Mouse (Mus musculus) intestine, embryonic 16.5 days (tissue): ENCODE measurements around the gene Maats1. TPM values are rescaled to one million over a fixed set of nuclear protein-coding genes. Genes with fewer than 3 reads are reported as not detected.

Experiments used
- ATAC-seq: fragments of 200-750 bp; cut with Nextera tagmentation; 2 replicates; pipeline ENCODE4 v1.8.0; 2017; ENCODE audit warnings: moderate TSS enrichment, moderate library complexity
- H3K27ac ChIP-seq: fragments of 300-500 bp; sonication (generic); 2 replicates; pipeline ENCODE4 v1.5.1; 2014; ENCODE audit warnings: mild to moderate bottlenecking, low read length
- H3K27me3 ChIP-seq: fragments of 300-500 bp; sonication (generic); replicated peaks from 2 replicates; pipeline ENCODE4 v1.6.1; 2014; ENCODE audit warnings: low read length, control low read depth, mixed read lengths; ENCODE audit not compliant: control insufficient read depth, insufficient read depth
- H3K36me3 ChIP-seq: fragments of 300-500 bp; sonication (generic); 2 replicates; pipeline ENCODE4 v1.6.1; 2014; ENCODE audit warnings: low read length, control low read depth; ENCODE audit not compliant: control insufficient read depth, insufficient read depth
- H3K4me1 ChIP-seq: fragments of 300-500 bp; sonication (generic); 2 replicates; pipeline ENCODE4 v1.6.1; 2014; ENCODE audit warnings: low read length, control low read depth, mixed read lengths; ENCODE audit not compliant: control insufficient read depth, insufficient read depth
- H3K4me2 ChIP-seq: fragments of 300-500 bp; sonication (generic); 2 replicates; pipeline ENCODE4 v1.6.1; 2014; ENCODE audit warnings: low read depth, low read length, control low read depth
- H3K4me3 ChIP-seq: fragments of 300-500 bp; sonication (generic); 2 replicates; pipeline ENCODE4 v1.5.1; 2014; ENCODE audit warnings: mild to moderate bottlenecking, low read length
- H3K9ac ChIP-seq: fragments of 300-500 bp; sonication (generic); 2 replicates; pipeline ENCODE4 v1.6.1; 2014; ENCODE audit warnings: low read depth, low read length
- H3K9me3 ChIP-seq: fragments of 300-500 bp; sonication (generic); 2 replicates; pipeline ENCODE4 v1.6.1; 2016; ENCODE audit warnings: low read length, control low read depth; ENCODE audit not compliant: control insufficient read depth
- WGBS: fragments of 180-500 bp; shearing (Covaris S2); extraction: QIAGEN DNeasy Blood & Tissue Kit; methylation state at CpG from one replicate; pipeline ENCODE4 v1.1.7; 2014; 5-methylcytosine and 5-hydroxymethylcytosine counted together
- polyA plus RNA-seq: library from polyadenylated mRNA; unstranded; fragments of >200 nt; fragmentation: Nextera tagmentation; extraction: Ambion mirVana; gene quantifications from 2 replicates; pipeline ENCODE4 v1.2.1, GENCODE M21; 2015

Gene Maats1
- polyA plus RNA-seq, 1 experiment from 2014 or later, result 0.18 TPM

DNA sequence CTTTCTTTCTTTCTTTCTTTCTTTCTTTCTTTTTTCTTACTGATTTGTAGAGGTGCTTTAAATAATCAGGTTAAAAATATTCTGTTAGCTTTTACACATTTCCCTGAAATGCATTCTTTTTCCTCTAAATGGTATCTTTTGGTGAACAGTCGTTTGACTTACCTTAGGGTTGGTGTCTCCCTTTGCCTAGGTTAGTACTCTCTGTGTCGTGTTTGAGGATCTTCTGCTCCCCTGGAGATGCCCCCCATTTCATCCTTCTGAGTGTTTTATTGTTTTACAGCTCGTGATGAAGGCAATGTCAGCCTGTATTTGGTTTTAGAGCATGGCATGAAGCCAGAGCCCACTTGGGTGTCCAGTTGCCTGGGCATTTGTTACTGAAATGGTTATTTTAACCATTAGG, 37.5 kb upstream of the Maats1 start:
- no peak for ATAC-seq
- H3K27me3 ChIP-seq, result no peaks in the 10 kb centered on the region
- H3K9me3 ChIP-seq, result no peaks in the 10 kb centered on the region
- H3K4me3 ChIP-seq, result no peak overlapping the region
- H3K36me3 ChIP-seq, result no peaks in the 10 kb centered on the region
- no peak overlapping the region for H3K9ac ChIP-seq
- H3K4me2 ChIP-seq, result no peak overlapping the region
- no peak overlapping the region for H3K27ac ChIP-seq
- 0 out of 2 replicates have a peak, but pooled peaks cover 14% of the 10 kb centered on the region for H3K4me1 ChIP-seq
- 25% methylated on average over 3 of the region's 3 CpGs for WGBS

GRCm38 (mm10) chr16:38379088-38379487, 37.1 kb upstream of the Maats1 start:
- 27% methylated on average over 6 of the region's 6 CpGs for WGBS
- peak; percentile 62 for ATAC-seq
- Histone ChIP-seq H3K9me3 (no peaks in the 10 kb centered on the region), H3K4me2 (no peak overlapping the region), H3K4me3 (no peak overlapping the region), H3K27ac (no peak overlapping the region), H3K9ac (no peak overlapping the region), H3K4me1 (0 out of 2 replicates have a peak, but pooled peaks cover 14% of the 10 kb centered on the region), H3K36me3 (no peaks in the 10 kb centered on the region), H3K27me3 (no peaks in the 10 kb centered on the region)

DNA sequence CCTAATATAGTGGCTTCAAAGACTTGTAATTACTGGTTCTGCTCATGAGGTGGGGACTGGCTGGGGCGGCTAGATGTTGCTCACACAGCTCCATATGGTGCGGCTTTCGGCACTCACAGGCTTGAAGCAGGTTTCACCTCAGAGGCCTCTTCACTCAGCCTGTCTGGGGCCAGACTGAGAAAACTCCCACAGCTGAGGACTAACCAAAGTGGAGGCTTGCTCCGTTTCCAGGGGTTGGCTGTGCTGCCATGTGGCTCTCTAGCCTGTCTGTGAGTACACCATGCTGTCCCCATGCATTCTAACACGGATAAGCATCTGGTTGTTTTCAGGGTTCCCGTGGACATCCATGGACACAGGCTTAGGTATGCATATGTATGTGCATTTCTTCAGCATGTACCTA, 36.6 kb upstream of the Maats1 start:
- Histone ChIP-seq H3K27me3 (no peaks in the 10 kb centered on the region), H3K9ac (no peak overlapping the region)
- peak; percentile 43; the same call in 1 of the 2 replicates for ATAC-seq

GRCm38 (mm10) chr16:38377546-38377945, 35.6 kb upstream of the Maats1 start:
- ATAC-seq, result no peak
- H3K4me1 ChIP-seq, result 0 out of 2 replicates have a peak, but pooled peaks cover 14% of the 10 kb centered on the region
- 84% methylated on average over 6 of the region's 6 CpGs for WGBS
- no peaks in the 10 kb centered on the region for H3K9me3 ChIP-seq
- no peak overlapping the region for H3K9ac ChIP-seq
- H3K4me3 ChIP-seq, result no peak overlapping the region
- no peak overlapping the region for H3K4me2 ChIP-seq
- no peaks in the 10 kb centered on the region for H3K36me3 ChIP-seq
- no peak overlapping the region for H3K27ac ChIP-seq
- H3K27me3 ChIP-seq, result no peaks in the 10 kb centered on the region

More for the DNA sequence above, 36.6 kb upstream of the Maats1 start:
- no peaks in the 10 kb centered on the region for H3K36me3 ChIP-seq
- H3K4me3 ChIP-seq, result no peak overlapping the region
- no peak overlapping the region for H3K4me2 ChIP-seq
- 82% methylated on average over 6 of the region's 6 CpGs for WGBS
- no peaks in the 10 kb centered on the region for H3K9me3 ChIP-seq
- H3K27ac ChIP-seq, result no peak overlapping the region
- 0 out of 2 replicates have a peak, but pooled peaks cover 14% of the 10 kb centered on the region for H3K4me1 ChIP-seq

DNA sequence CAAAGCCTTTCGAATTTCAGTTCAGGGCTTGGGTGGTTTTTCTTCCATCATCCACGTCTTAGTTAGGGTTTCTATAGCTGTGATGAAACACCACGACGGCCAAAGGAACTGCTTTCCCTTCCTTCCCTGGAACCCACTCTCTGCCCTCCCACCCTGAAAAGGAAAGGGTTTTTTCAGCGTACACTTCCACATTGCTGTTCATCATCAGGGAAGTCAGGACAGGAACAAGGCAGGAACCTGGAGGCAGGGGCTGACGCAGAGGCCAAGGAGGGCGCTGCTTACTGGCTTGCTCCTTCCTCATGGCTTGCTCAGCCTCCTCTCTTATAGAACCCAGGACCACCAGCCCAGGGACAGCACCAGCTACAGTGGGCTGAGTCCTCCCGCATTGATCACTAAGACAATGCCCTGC, 34.9 kb upstream of the Maats1 start:
- Histone ChIP-seq H3K27me3 (no peaks in the 10 kb centered on the region), H3K4me3 (peak overlapping the region; percentile 43), H3K4me2 (peak overlapping the region; percentile 60), H3K9me3 (no peaks in the 10 kb centered on the region), H3K9ac (peak overlapping the region; percentile 66), H3K27ac (0 out of 2 replicates have a peak overlapping the region, but pooled peaks have one; percentile 18), H3K36me3 (no peaks in the 10 kb centered on the region), H3K4me1 (0 out of 2 replicates have a peak, but pooled peaks cover 14% of the 10 kb centered on the region)
- 45% methylated on average over 8 of the region's 8 CpGs for WGBS
- ATAC-seq, result peak; percentile 25; the same call in 1 of the 2 replicates

GRCm38 (mm10) chr16:38376163-38376840, 34.4 kb upstream of the Maats1 start:
- Histone ChIP-seq H3K27me3 (no peaks in the 10 kb centered on the region), H3K4me3 (peak overlapping the region; percentile 43), H3K9ac (peak overlapping the region; percentile 66), H3K36me3 (no peaks in the 10 kb centered on the region), H3K9me3 (no peaks in the 10 kb centered on the region), H3K4me1 (0 out of 2 replicates have a peak, but pooled peaks cover 14% of the 10 kb centered on the region), H3K27ac (0 out of 2 replicates have a peak overlapping the region, but pooled peaks have one; percentile 18), H3K4me2 (peak overlapping the region; percentile 60)
- 31% methylated on average over 17 of the region's 17 CpGs for WGBS
- ATAC-seq, result peak; percentile 77

DNA sequence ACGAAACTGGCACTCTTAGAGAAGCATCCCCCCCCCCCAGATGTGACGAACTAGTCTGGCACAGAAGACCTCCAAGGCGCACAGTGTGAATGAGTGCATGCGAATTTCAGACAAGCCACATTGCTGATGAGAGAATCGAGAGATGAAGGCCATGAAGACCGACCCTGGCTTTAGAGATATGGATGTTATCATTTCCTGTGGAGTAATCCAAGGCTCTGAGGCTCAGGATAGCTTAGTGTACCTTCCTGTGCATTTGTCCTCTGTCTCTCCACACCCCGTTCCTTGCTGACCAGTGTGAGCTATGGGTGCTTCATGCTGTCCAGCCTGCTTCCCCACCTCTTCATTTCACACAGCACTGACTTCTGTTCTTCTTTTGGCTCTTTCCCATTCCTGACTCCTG, 33.2 kb upstream of the Maats1 start:
- H3K36me3 ChIP-seq, result no peaks in the 10 kb centered on the region
- no peaks in the 10 kb centered on the region for H3K27me3 ChIP-seq
- H3K4me1 ChIP-seq, result 0 out of 2 replicates have a peak, but pooled peaks cover 14% of the 10 kb centered on the region
- no peaks in the 10 kb centered on the region for H3K9me3 ChIP-seq
- no peak overlapping the region for H3K27ac ChIP-seq
- H3K9ac ChIP-seq, result no peak overlapping the region
- 78% methylated on average over 7 of the region's 7 CpGs for WGBS
- no peak for ATAC-seq
- H3K4me3 ChIP-seq, result no peak overlapping the region
- no peak overlapping the region for H3K4me2 ChIP-seq

- Histone ChIP-seq H3K4me1 (0 out of 2 replicates have a peak, but pooled peaks cover 13% of the 10 kb centered on the region), H3K4me3 (no peak overlapping the region), H3K36me3 (no peaks in the 10 kb centered on the region), H3K9me3 (no peaks in the 10 kb centered on the region), H3K27me3 (no peaks in the 10 kb centered on the region), H3K27ac (no peak overlapping the region), H3K9ac (no peak overlapping the region), H3K4me2 (no peak overlapping the region)
- ATAC-seq, result no peak
- WGBS, result 80% methylated on average over 10 of the region's 10 CpGs
Observed at GRCm38 (mm10) chr16:38374379-38375140, 32.6 kb upstream of the Maats1 start.

DNA sequence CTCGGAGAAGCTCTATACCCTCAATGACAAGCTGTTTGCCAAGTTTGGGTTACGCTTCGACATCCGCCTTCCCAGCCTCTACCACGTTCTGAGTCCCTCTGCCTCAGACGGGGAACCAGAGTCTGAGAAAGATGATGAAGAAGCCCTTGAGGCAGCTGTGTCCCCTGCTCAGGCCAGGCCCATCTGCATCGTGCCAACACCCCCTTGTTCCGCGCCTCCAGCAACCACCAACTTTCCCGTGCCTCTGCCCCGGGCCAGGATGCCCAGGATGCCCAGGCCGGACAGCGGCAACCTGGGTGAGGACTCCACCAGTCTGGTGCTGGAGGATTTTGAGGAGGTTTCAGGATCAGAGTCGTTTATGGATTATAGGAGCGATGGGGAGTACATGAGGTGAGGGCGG, 32.0 kb upstream of the Maats1 start:
- 0 out of 2 replicates have a peak, but pooled peaks cover 9% of the 10 kb centered on the region for H3K4me1 ChIP-seq
- no peak overlapping the region for H3K27ac ChIP-seq
- H3K9ac ChIP-seq, result no peak overlapping the region
- no peak for ATAC-seq
- no peak overlapping the region for H3K4me3 ChIP-seq
- 87% methylated on average over 16 of the region's 16 CpGs for WGBS
- no peaks in the 10 kb centered on the region for H3K36me3 ChIP-seq
- H3K27me3 ChIP-seq, result no peaks in the 10 kb centered on the region
- H3K9me3 ChIP-seq, result no peaks in the 10 kb centered on the region
- H3K4me2 ChIP-seq, result no peak overlapping the region
